Mouse (Mus musculus) heart, adult 2 months (tissue): ENCODE results near the gene Ly6g6e. TPM values are rescaled to one million over a fixed set of nuclear protein-coding genes. Genes with fewer than 3 reads are reported as not detected.

ENCODE experiments used
- DNase-seq, 2 experiments: peaks; one replicate each; pipeline ENCODE4 v3.0.0; 2021
- H3K27ac ChIP-seq: fragments of 200-600 bp; 2 replicates; pipeline ENCODE4 v1.8.1; 2022
- H3K27me3 ChIP-seq: fragments of 200-500 bp; 2 replicates; pipeline ENCODE4 v1.6.1; 2012; ENCODE audit warnings: mild to moderate bottlenecking, low read length, inconsistent platforms, mixed read lengths; ENCODE audit not compliant: control insufficient read depth, insufficient read depth
- H3K36me3 ChIP-seq: fragments of 200-500 bp; 2 replicates; pipeline ENCODE4 v1.6.1; 2012; ENCODE audit warnings: low read length, inconsistent platforms; ENCODE audit not compliant: control insufficient read depth, insufficient read depth
- H3K4me1 ChIP-seq: fragments of 200-500 bp; 2 replicates; pipeline ENCODE4 v1.6.1; 2011; ENCODE audit warnings: low read length; ENCODE audit not compliant: control insufficient read depth, insufficient read depth
- H3K4me3 ChIP-seq: fragments of 200-600 bp; 2 replicates; pipeline ENCODE4 v1.8.1; 2022
- H3K79me2 ChIP-seq: fragments of 200-500 bp; replicated peaks from 2 replicates; pipeline ENCODE4 v1.6.1; 2012; ENCODE audit warnings: mild to moderate bottlenecking, inconsistent platforms, low read length, moderate library complexity, mixed read lengths; ENCODE audit not compliant: control insufficient read depth, insufficient read depth
- H3K9ac ChIP-seq: fragments of 200-500 bp; 2 replicates; pipeline ENCODE4 v1.6.1; 2012; ENCODE audit warnings: low read depth, mild to moderate bottlenecking, control low read depth, inconsistent platforms, low read length, mixed read lengths
- CTCF ChIP-seq: fragments of 200-600 bp; IDR thresholded peaks from 2 replicates; pipeline ENCODE4 v1.8.1; 2022; ENCODE audit warnings: antibody characterized with exemption, mild to moderate bottlenecking, moderate library complexity
- EP300 ChIP-seq: fragments of 200-500 bp; IDR thresholded peaks from 2 replicates; pipeline ENCODE4 v1.6.1; 2011; ENCODE audit warnings: low read depth, low read length, control low read depth; ENCODE audit not compliant: insufficient read depth
- POLR2A ChIP-seq: fragments of 200-500 bp; IDR thresholded peaks from 2 replicates; pipeline ENCODE4 v1.6.1; 2011; ENCODE audit warnings: mild to moderate bottlenecking, low read depth, low read length, control low read depth; ENCODE audit not compliant: insufficient read depth
- WGBS: fragments of 180-500 bp; shearing (Covaris S2); methylation state at CpG from one replicate; pipeline ENCODE4 v1.1.7; 2018; 5-methylcytosine and 5-hydroxymethylcytosine counted together
- intact Hi-C: fragments of 180-260 bp; cut with DNase I; formaldehyde crosslinking; loops from one replicate; pipeline ENCODE4 v1.15.1; 2025
- polyA plus RNA-seq: library from polyadenylated mRNA; depleted of rRNA; stranded (reverse); fragments of >200 nt; gene quantifications from 2 replicates; pipeline ENCODE4 v1.2.3, GENCODE M21; 2012
- total RNA-seq, 2 experiments: library from RNA; stranded (reverse); gene quantifications; 2 replicates each; pipeline ENCODE4 v1.2.3; 2021

Ly6g6e gene
- total and polyA plus RNA-seq, 3 experiments = 0.41 TPM; not detected in 2

GRCm38 (mm10) chr17:35064951-35065947, 11.5 kb upstream of the Ly6g6e start, which contains the start of gene Ly6g6c:
TSS of gene Ly6g6c (plus strand) at chr17:35065388.
- intact Hi-C loops = no loop called here
- H3K27me3 ChIP-seq = no peaks in the 10 kb centered on the region; the same call in 1 of the 2 replicates
- H3K4me1 ChIP-seq = peaks cover 2% of the 10 kb centered on the region
- DNase-seq = peak; percentile 58 to 68
- peak within 1 kb of the TSS; percentile 36 for H3K9ac ChIP-seq
- H3K79me2 ChIP-seq = no peaks in the 10 kb centered on the region
- no peaks in the 10 kb centered on the region for H3K36me3 ChIP-seq
- peak within 1 kb of the TSS; percentile 18; the same call in 1 of the 2 replicates for H3K4me3 ChIP-seq
- TF ChIP-seq POLR2A (no peak), EP300 (no peak), CTCF (no peak)
- 9% methylated on average over 48 of the region's 48 CpGs for WGBS
- H3K27ac ChIP-seq = no peak within 1 kb of the TSS; the same call in 1 of the 2 replicates

- peaks cover 2% of the 10 kb centered on the region for H3K4me1 ChIP-seq
- H3K79me2 ChIP-seq = no peaks in the 10 kb centered on the region
- peak within 1 kb of the TSS; percentile 18; the same call in 1 of the 2 replicates for H3K4me3 ChIP-seq
- H3K27ac ChIP-seq = no peak within 1 kb of the TSS
- TF ChIP-seq POLR2A (no peak), CTCF (no peak), EP300 (no peak)
- DNase-seq = no peak
- peak within 1 kb of the TSS; percentile 36; the same call in 1 of the 2 replicates for H3K9ac ChIP-seq
- WGBS = 71% methylated on average over 10 of the region's 10 CpGs
- intact Hi-C loops = no loop called here
- no peaks in the 10 kb centered on the region; the same call in 1 of the 2 replicates for H3K27me3 ChIP-seq
- H3K36me3 ChIP-seq = no peaks in the 10 kb centered on the region
Measured at GRCm38 (mm10) chr17:35066084-35066483, 10.6 kb upstream of the Ly6g6e start, which contains the start of gene Mpig6b. TSS of gene Mpig6b (minus strand) at chr17:35066184.

GRCm38 (mm10) chr17:35068213-35068914, 8.3 kb upstream of the Ly6g6e start:
- Histone ChIP-seq H3K9ac (no peak overlapping the region), H3K4me3 (no peak overlapping the region), H3K27me3 (no peaks in the 10 kb centered on the region; the same call in 1 of the 2 replicates), H3K27ac (no peak overlapping the region), H3K79me2 (no peaks in the 10 kb centered on the region), H3K36me3 (no peaks in the 10 kb centered on the region), H3K4me1 (peaks cover 2% of the 10 kb centered on the region)
- TF ChIP-seq POLR2A = no peak
- no peak for TF ChIP-seq EP300
- TF ChIP-seq CTCF = no peak
- DNase-seq = no peak
- 62% methylated on average over 17 of the region's 17 CpGs for WGBS
- intact Hi-C loops = no loop called here

GRCm38 (mm10) chr17:35070556-35071229, 6.0 kb upstream of the Ly6g6e start:
- Histone ChIP-seq H3K27ac (no peak overlapping the region), H3K79me2 (no peaks in the 10 kb centered on the region), H3K4me1 (no peaks in the 10 kb centered on the region), H3K4me3 (no peak overlapping the region), H3K9ac (no peak overlapping the region), H3K36me3 (no peaks in the 10 kb centered on the region), H3K27me3 (no peaks in the 10 kb centered on the region; the same call in 1 of the 2 replicates)
- intact Hi-C loops = no loop called here
- no peak for TF ChIP-seq CTCF
- no peak for TF ChIP-seq EP300
- 29% methylated on average over 6 of the region's 6 CpGs for WGBS
- peak in 1 of 2 experiments; percentile 32 for DNase-seq

GRCm38 (mm10) chr17:35071454-35071853, 5.2 kb upstream of the Ly6g6e start:
- H3K4me1 ChIP-seq = no peaks in the 10 kb centered on the region
- DNase-seq = no peak
- H3K9ac ChIP-seq = no peak overlapping the region
- 82% methylated on average over 9 of the region's 9 CpGs for WGBS
- H3K36me3 ChIP-seq = no peaks in the 10 kb centered on the region
- H3K79me2 ChIP-seq = no peaks in the 10 kb centered on the region
- no peaks in the 10 kb centered on the region; the same call in 1 of the 2 replicates for H3K27me3 ChIP-seq
- TF ChIP-seq CTCF (no peak), POLR2A (no peak), EP300 (no peak)
- intact Hi-C loops = no loop called here
- H3K4me3 ChIP-seq = no peak overlapping the region
- H3K27ac ChIP-seq = no peak overlapping the region
